Mouse (Mus musculus) liver, postnatal 0 days (tissue): ENCODE measurements around the gene Ehmt2. TPM values are rescaled to one million over a fixed set of nuclear protein-coding genes. Genes with fewer than 3 reads are reported as not detected.
A peak's percentile ranks its signal among the peaks of the same experiment; 100 is the strongest.

Source experiments
- ATAC-seq: fragments of 200-750 bp; cut with Nextera tagmentation; 2 replicates; pipeline ENCODE4 v1.8.0; 2017; ENCODE audit warnings: mild to moderate bottlenecking, moderate library complexity
- DNase-seq: peaks from one replicate; pipeline ENCODE4 v3.0.0-alpha.2; 2016
- H3K27ac ChIP-seq: fragments of 300-500 bp; sonication (generic); 2 replicates; pipeline ENCODE4 v1.5.1; 2014; ENCODE audit warnings: antibody characterized with exemption, moderate library complexity, mild to moderate bottlenecking, low read depth
- H3K27me3 ChIP-seq: fragments of 300-500 bp; sonication (generic); 2 replicates; pipeline ENCODE4 v1.6.1; 2014; ENCODE audit warnings: low read length, control low read depth, mixed read lengths; ENCODE audit not compliant: insufficient read depth
- H3K36me3 ChIP-seq: fragments of 300-500 bp; sonication (generic); replicated peaks from 2 replicates; pipeline ENCODE4 v1.6.1; 2014; ENCODE audit warnings: mild to moderate bottlenecking, control low read depth, low read length, moderate library complexity, mixed read lengths; ENCODE audit not compliant: insufficient read depth
- H3K4me1 ChIP-seq: fragments of 300-500 bp; sonication (generic); 2 replicates; pipeline ENCODE4 v1.6.1; 2014; ENCODE audit warnings: antibody characterized with exemption, mild to moderate bottlenecking, control low read depth; ENCODE audit not compliant: insufficient read depth
- H3K4me2 ChIP-seq: fragments of 300-500 bp; sonication (generic); 2 replicates; pipeline ENCODE4 v1.6.1; 2014; ENCODE audit warnings: low read depth, mild to moderate bottlenecking, low read length, moderate library complexity, mixed read lengths
- H3K4me3 ChIP-seq: fragments of 300-500 bp; sonication (generic); 2 replicates; pipeline ENCODE4 v1.5.1; 2014; ENCODE audit warnings: low read depth, low read length
- H3K9ac ChIP-seq: fragments of 300-500 bp; sonication (generic); replicated peaks from 2 replicates; pipeline ENCODE4 v1.6.1; 2014; ENCODE audit warnings: mild to moderate bottlenecking, moderate library complexity
- H3K9me3 ChIP-seq: fragments of 300-500 bp; sonication (generic); 2 replicates; pipeline ENCODE4 v1.6.1; 2016; ENCODE audit warnings: mild to moderate bottlenecking, control low read depth, low read length, mixed read lengths
- CTCF ChIP-seq: sonication (generic); IDR thresholded peaks from 2 replicates; pipeline ENCODE4 v1.5.1; 2016; ENCODE audit warnings: antibody characterized with exemption, low read depth
- EP300 ChIP-seq: IDR thresholded peaks from 2 replicates; pipeline ENCODE4 v1.6.1; 2016; ENCODE audit warnings: antibody characterized with exemption, low read depth, mild to moderate bottlenecking
- WGBS: fragments of 180-500 bp; shearing (Covaris S2); extraction: QIAGEN DNeasy Blood & Tissue Kit; methylation state at CpG from one replicate; pipeline ENCODE4 v1.1.7; 2014; ENCODE audit not compliant: insufficient replicate concordance; 5-methylcytosine and 5-hydroxymethylcytosine counted together
- polyA plus RNA-seq: library from polyadenylated mRNA; unstranded; fragments of >200 nt; fragmentation: Nextera tagmentation; extraction: Ambion mirVana; gene quantifications from 2 replicates; pipeline ENCODE4 v1.2.1, GENCODE M21; 2015

Ehmt2 gene
- polyA plus RNA-seq, 1 experiment from 2014 or later: 11.1 TPM

- 0 out of 2 replicates have a peak overlapping the region, but pooled peaks have one; percentile 29 for H3K27ac ChIP-seq
- H3K4me3 ChIP-seq: no peak overlapping the region
- H3K9ac ChIP-seq: no peak overlapping the region
- H3K9me3 ChIP-seq: no peaks in the 10 kb centered on the region
- H3K4me2 ChIP-seq: no peak overlapping the region
- peaks cover 19% of the 10 kb centered on the region for H3K4me1 ChIP-seq
- 33% methylated on average over 4 of the region's 4 CpGs for WGBS
- ATAC-seq (no peak), DNase-seq (peak; percentile 10)
- H3K27me3 ChIP-seq: no peaks in the 10 kb centered on the region
- H3K36me3 ChIP-seq: peaks cover 36% of the 10 kb centered on the region
- no peak for TF ChIP-seq EP300
- TF ChIP-seq CTCF: no peak
These were observed 39.6 kb upstream of the Ehmt2 start for GRCm38 (mm10) chr17:34858670-34859069.

- H3K9ac ChIP-seq: peak overlapping the region; percentile 22; the same call in 1 of the 2 replicates
These were observed 37.8 kb upstream of the Ehmt2 start for GRCm38 (mm10) chr17:34860514-34860913.

DNA sequence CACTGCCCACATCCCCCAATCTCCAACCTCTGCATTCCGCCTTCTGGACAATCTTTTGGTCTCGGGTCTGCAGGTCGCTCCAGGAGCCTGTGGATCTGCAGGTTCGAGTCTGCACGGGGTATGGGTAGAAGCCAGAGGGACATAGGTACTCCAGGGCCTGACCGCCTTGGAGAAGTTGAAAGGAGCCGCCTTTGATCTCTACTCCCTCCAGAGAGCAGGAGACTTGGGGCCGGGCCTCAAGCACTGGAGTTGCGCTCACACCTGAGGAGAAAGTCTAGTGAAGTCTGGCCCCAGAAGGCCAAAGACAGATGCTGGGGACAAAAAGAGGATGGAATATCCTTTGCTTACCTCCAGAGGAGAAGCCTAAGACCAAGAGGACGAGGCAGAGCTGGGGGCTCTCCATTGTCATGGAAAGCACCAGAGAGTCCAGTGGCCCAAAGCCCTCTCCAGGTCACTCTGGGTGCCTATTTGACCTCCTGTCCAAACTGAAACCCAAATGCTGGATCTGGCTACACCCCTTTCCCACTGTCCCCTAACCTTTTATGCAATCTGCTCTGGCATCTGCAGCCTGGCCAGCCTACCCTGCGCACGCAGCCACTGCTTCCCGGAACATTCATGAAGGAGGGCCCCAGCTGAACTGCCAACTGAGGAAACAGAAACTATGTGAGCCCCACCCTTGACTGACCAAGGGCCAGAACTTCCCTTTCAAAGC lies 36.4 kb upstream of the Ehmt2 start:
- 47% methylated on average over 13 of the region's 13 CpGs for WGBS
- peak; percentile 91 for ATAC-seq

More at GRCm38 (mm10) chr17:34860514-34860913, 37.8 kb upstream of the Ehmt2 start:
- no peaks in the 10 kb centered on the region for H3K9me3 ChIP-seq
- DNase-seq (peak; percentile 13), ATAC-seq (no peak)
- no peaks in the 10 kb centered on the region for H3K27me3 ChIP-seq
- H3K4me2 ChIP-seq: peak overlapping the region; percentile 63
- TF ChIP-seq EP300 (no peak), CTCF (no peak)
- H3K36me3 ChIP-seq: peaks cover 25% of the 10 kb centered on the region
- 81% methylated on average over 9 of the region's 9 CpGs for WGBS
- H3K4me1 ChIP-seq: peaks cover 19% of the 10 kb centered on the region
- no peak overlapping the region for H3K27ac ChIP-seq
- H3K4me3 ChIP-seq: peak overlapping the region; percentile 51

GRCm38 (mm10) chr17:34862416-34863081 lies 35.7 kb upstream of the Ehmt2 start, which contains the start of gene Cfb:
TSS of gene Cfb (minus strand) at chr17:34862518.
- Histone ChIP-seq H3K27ac (peak within 1 kb of the TSS; percentile 73), H3K4me1 (peaks cover 19% of the 10 kb centered on the region), H3K4me3 (peak within 1 kb of the TSS; percentile 51), H3K36me3 (peaks cover 11% of the 10 kb centered on the region), H3K4me2 (peak within 1 kb of the TSS; percentile 63), H3K9me3 (no peaks in the 10 kb centered on the region), H3K27me3 (no peaks in the 10 kb centered on the region), H3K9ac (peak within 1 kb of the TSS; percentile 47)
- peak; percentile 80 for ATAC-seq
- DNase-seq: no peak
- TF ChIP-seq CTCF (no peak), EP300 (peak; percentile 59)
- 34% methylated on average over 8 of the region's 8 CpGs for WGBS

More for the DNA sequence above, 36.4 kb upstream of the Ehmt2 start:
- peak; percentile 76 for DNase-seq
- H3K4me3 ChIP-seq: peak overlapping the region; percentile 51
- H3K9me3 ChIP-seq: no peaks in the 10 kb centered on the region
- peak overlapping the region; percentile 73 for H3K27ac ChIP-seq
- TF ChIP-seq CTCF (no peak), EP300 (no peak)
- H3K4me1 ChIP-seq: peaks cover 19% of the 10 kb centered on the region
- H3K9ac ChIP-seq: peak overlapping the region; percentile 47
- no peaks in the 10 kb centered on the region for H3K27me3 ChIP-seq
- peaks cover 18% of the 10 kb centered on the region for H3K36me3 ChIP-seq
- peak overlapping the region; percentile 63 for H3K4me2 ChIP-seq

DNA sequence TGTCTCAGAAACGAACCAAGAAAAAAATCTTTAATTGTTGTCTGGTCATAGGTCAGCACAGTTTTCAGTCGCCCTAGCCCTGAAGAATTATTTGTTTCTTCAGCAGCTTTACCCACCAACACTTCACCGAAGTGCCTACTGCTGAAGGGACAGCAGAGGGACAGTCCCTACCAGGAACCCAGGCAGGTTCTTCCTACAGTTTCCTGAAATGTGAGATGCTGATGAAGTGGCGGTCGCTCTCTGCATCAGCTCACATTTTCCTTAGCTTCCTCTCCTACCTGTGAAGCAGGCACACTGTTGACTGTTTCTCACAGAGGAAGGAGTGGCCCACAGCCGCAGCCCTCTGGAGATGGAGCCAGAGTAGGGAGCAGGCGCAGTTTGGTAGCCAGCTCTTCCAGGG lies 32.3 kb upstream of the Ehmt2 start:
- Histone ChIP-seq H3K4me3 (no peak overlapping the region), H3K9ac (no peak overlapping the region), H3K27me3 (no peaks in the 10 kb centered on the region), H3K4me1 (peaks cover 8% of the 10 kb centered on the region; the same call in 1 of the 2 replicates), H3K9me3 (no peaks in the 10 kb centered on the region), H3K36me3 (no peaks in the 10 kb centered on the region), H3K4me2 (no peak overlapping the region), H3K27ac (no peak overlapping the region)
- TF ChIP-seq EP300 (no peak), CTCF (no peak)
- DNase-seq (no peak), ATAC-seq (no peak)
- whole genome bisulfite sequencing: 55% methylated on average over 7 of the region's 7 CpGs

GRCm38 (mm10) chr17:34874321-34874720 lies 23.9 kb upstream of the Ehmt2 start:
- TF ChIP-seq CTCF (no peak), EP300 (no peak)
- no peak overlapping the region for H3K9ac ChIP-seq
- no peaks in the 10 kb centered on the region for H3K9me3 ChIP-seq
- H3K4me3 ChIP-seq: no peak overlapping the region
- no peak overlapping the region for H3K27ac ChIP-seq
- 84% methylated on average over 6 of the region's 6 CpGs for WGBS
- no peaks in the 10 kb centered on the region for H3K27me3 ChIP-seq
- H3K36me3 ChIP-seq: no peaks in the 10 kb centered on the region; the same call in 1 of the 2 replicates
- DNase-seq: no peak
- H3K4me1 ChIP-seq: peaks cover 1% of the 10 kb centered on the region; the same call in 1 of the 2 replicates
- H3K4me2 ChIP-seq: no peak overlapping the region
- ATAC-seq: no peak
